Mouse (Mus musculus) neural tube, embryonic 15.5 days (tissue): ENCODE measurements around the gene Cdca8. TPM values are rescaled to one million over a fixed set of nuclear protein-coding genes. Genes with fewer than 3 reads are reported as not detected.
A peak's percentile ranks its signal among the peaks of the same experiment; 100 is the strongest.

Experiments used
- ATAC-seq: fragments of 200-750 bp; cut with Nextera tagmentation; 2 replicates; pipeline ENCODE4 v1.8.0; 2017; ENCODE audit warnings: mild to moderate bottlenecking, moderate TSS enrichment, moderate library complexity; ENCODE audit not compliant: low FRiP score
- H3K27ac ChIP-seq: fragments of 300-500 bp; sonication (generic); replicated peaks from 2 replicates; pipeline ENCODE4 v1.5.1; 2015; ENCODE audit warnings: mild to moderate bottlenecking, inconsistent platforms
- H3K27me3 ChIP-seq: fragments of 300-500 bp; sonication (generic); replicated peaks from 2 replicates; pipeline ENCODE4 v1.6.1; 2015; ENCODE audit warnings: inconsistent platforms
- H3K36me3 ChIP-seq: fragments of 300-500 bp; sonication (generic); 2 replicates; pipeline ENCODE4 v1.6.1; 2015; ENCODE audit warnings: inconsistent platforms
- H3K4me1 ChIP-seq: fragments of 300-500 bp; sonication (generic); 2 replicates; pipeline ENCODE4 v1.6.1; 2015; ENCODE audit warnings: inconsistent platforms
- H3K4me2 ChIP-seq: fragments of 300-500 bp; sonication (generic); 2 replicates; pipeline ENCODE4 v1.6.1; 2015; ENCODE audit warnings: inconsistent platforms, mild to moderate bottlenecking, moderate library complexity
- H3K4me3 ChIP-seq: fragments of 300-500 bp; sonication (generic); replicated peaks from 2 replicates; pipeline ENCODE4 v1.5.1; 2015; ENCODE audit warnings: mild to moderate bottlenecking, inconsistent platforms
- H3K9ac ChIP-seq: fragments of 300-500 bp; sonication (generic); replicated peaks from 2 replicates; pipeline ENCODE4 v1.6.1; 2015; ENCODE audit warnings: mild to moderate bottlenecking, inconsistent platforms
- H3K9me3 ChIP-seq: fragments of 300-500 bp; sonication (generic); replicated peaks from 2 replicates; pipeline ENCODE4 v1.6.1; 2016; ENCODE audit warnings: inconsistent platforms
- WGBS: fragments of 180-500 bp; shearing (Covaris S2); methylation state at CpG from one replicate; pipeline ENCODE4 v1.1.7; 2015; ENCODE audit warnings: mixed read lengths; 5-methylcytosine and 5-hydroxymethylcytosine counted together
- polyA plus RNA-seq: library from polyadenylated mRNA; unstranded; fragments of >200 nt; fragmentation: Nextera tagmentation; extraction: Ambion mirVana; gene quantifications from 2 replicates; pipeline ENCODE4 v1.2.1, GENCODE M21; 2015

Gene Cdca8
- polyA plus RNA-seq, 1 experiment from 2014 or later = 22.1 TPM

DNA sequence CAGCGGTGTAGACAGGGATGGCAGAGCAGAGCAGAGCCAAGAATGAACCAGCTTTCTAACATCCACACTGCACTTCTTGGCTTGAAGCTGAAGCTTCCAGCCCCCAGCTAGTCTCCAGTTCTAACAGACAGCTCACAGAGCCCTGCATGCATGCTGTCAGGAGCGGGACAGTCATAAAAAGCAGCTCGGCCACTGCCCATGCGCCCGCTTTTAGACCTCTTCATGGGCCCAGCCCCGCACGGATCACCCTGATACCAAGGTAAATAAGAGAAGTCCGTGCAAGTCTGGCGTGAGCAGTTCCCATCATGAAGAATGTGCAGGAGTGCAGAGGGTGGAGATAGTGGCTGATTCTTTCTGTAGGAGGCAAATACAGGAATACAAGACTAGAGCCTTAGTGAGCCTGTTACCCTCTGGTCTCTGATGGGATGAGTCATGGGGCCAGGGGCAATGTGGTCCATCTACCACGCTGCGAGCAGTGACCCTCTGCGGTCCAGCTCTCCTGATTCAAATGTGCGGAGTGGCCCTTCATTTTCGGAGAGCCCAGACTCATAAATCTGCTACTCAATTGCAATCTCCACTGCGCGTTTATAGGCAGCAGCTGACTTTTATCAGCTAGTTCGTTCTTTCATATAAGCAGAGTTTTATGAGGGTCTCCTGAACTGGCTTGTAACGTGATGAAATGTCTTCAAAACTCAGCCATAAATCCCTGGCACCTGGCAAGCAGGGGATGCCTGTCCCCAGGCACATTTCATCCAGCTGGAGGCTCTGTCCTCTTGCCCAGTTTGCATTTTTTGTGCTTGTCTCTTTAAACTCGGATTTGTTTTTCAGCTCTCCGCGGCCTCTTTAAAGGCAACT lies 11.3 kb upstream of the Cdca8 start:
- no peaks in the 10 kb centered on the region for H3K36me3 ChIP-seq
- 54% methylated on average over 21 of the region's 21 CpGs for WGBS
- no peak for ATAC-seq
- peaks cover 12% of the 10 kb centered on the region; the same call in 1 of the 2 replicates for H3K4me1 ChIP-seq
- no peak overlapping the region; the same call in 1 of the 2 replicates for H3K27ac ChIP-seq
- no peaks in the 10 kb centered on the region for H3K9me3 ChIP-seq
- no peak overlapping the region for H3K9ac ChIP-seq
- H3K27me3 ChIP-seq = no peaks in the 10 kb centered on the region
- no peak overlapping the region for H3K4me2 ChIP-seq
- no peak overlapping the region for H3K4me3 ChIP-seq

- 78% methylated on average over 3 of the region's 3 CpGs for WGBS
- Histone ChIP-seq H3K4me1 (peaks cover 12% of the 10 kb centered on the region; the same call in 1 of the 2 replicates), H3K4me3 (no peak overlapping the region), H3K36me3 (no peaks in the 10 kb centered on the region), H3K27ac (no peak overlapping the region), H3K4me2 (no peak overlapping the region), H3K9ac (no peak overlapping the region), H3K27me3 (no peaks in the 10 kb centered on the region), H3K9me3 (no peaks in the 10 kb centered on the region)
- ATAC-seq = peak; percentile 53; the same call in 1 of the 2 replicates
These were observed 10.4 kb upstream of the Cdca8 start for GRCm38 (mm10) chr4:124949488-124949887.

- H3K4me2 ChIP-seq = no peak overlapping the region
- no peaks in the 10 kb centered on the region for H3K27me3 ChIP-seq
- H3K9me3 ChIP-seq = no peaks in the 10 kb centered on the region
- no peak overlapping the region for H3K27ac ChIP-seq
- ATAC-seq = no peak
- no peaks in the 10 kb centered on the region for H3K4me1 ChIP-seq
- WGBS = 70% methylated on average over 2 of the region's 2 CpGs
- H3K36me3 ChIP-seq = peaks cover 26% of the 10 kb centered on the region
- no peak overlapping the region for H3K4me3 ChIP-seq
- H3K9ac ChIP-seq = no peak overlapping the region
These were observed 5.8 kb upstream of the Cdca8 start for GRCm38 (mm10) chr4:124944961-124945360.

GRCm38 (mm10) chr4:124943781-124944180 lies 4.7 kb upstream of the Cdca8 start:
- WGBS = 95% methylated on average over 5 of the region's 5 CpGs
- H3K4me1 ChIP-seq = no peaks in the 10 kb centered on the region
- H3K27me3 ChIP-seq = no peaks in the 10 kb centered on the region
- peaks cover 35% of the 10 kb centered on the region for H3K36me3 ChIP-seq
- H3K27ac ChIP-seq = no peak overlapping the region
- no peak overlapping the region for H3K9ac ChIP-seq
- H3K4me3 ChIP-seq = no peak overlapping the region
- ATAC-seq = no peak
- H3K4me2 ChIP-seq = no peak overlapping the region
- no peaks in the 10 kb centered on the region for H3K9me3 ChIP-seq

GRCm38 (mm10) chr4:124943022-124943421 lies 3.9 kb upstream of the Cdca8 start:
- no peak for ATAC-seq
- no peak overlapping the region for H3K9ac ChIP-seq
- peaks cover 5% of the 10 kb centered on the region for H3K4me1 ChIP-seq
- no peaks in the 10 kb centered on the region for H3K27me3 ChIP-seq
- no peak overlapping the region for H3K4me3 ChIP-seq
- H3K4me2 ChIP-seq = no peak overlapping the region
- WGBS = 10% methylated on average over 4 of the region's 4 CpGs
- H3K36me3 ChIP-seq = peaks cover 39% of the 10 kb centered on the region
- no peaks in the 10 kb centered on the region for H3K9me3 ChIP-seq
- H3K27ac ChIP-seq = no peak overlapping the region

DNA sequence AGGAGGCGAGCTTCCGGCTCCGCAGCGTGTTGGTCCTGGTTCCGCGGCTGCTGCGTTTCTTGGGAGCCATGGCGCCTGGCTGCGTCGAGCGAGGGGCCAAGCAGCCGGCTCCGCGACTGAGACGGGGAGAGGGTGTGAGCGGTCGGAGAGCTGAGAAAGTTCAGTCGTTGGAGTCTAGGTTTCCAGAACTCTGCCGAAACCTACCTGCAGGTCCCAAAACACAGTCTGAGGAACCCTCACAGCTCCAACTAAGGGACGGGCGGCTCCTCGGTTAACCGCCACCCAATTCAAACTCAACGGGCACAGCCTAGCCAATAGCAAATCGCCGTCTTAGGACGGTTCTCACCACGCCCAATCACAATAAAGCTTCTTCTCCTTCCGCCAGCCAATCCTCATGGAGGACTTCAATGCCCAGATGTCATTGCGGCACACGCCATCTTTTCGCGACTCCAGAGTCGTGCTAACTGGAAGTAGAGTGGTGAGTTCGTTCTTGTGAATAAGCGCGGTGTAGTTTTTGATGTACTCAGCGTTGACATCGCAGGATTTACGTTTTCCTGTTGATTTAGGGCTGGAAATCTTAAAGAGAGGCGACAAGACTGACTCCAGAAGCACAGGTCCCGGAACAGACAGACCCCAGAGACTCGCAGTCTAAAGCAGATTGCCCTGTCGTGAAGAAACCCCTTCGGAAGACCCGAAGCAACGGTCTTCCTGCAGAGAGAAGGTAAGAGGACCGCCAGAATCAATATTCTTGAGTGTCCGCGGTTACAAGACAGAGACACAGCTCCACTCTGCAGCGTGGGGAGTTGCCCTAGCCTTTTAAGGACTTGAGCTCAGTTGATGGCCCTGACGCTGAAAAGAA lies 2.3 kb downstream of the Cdca8 start, which contains the start of gene 9930104L06Rik:
9930104L06Rik (plus strand) TSS at position 436 of the 859 bp plus-strand sequence.
- Histone ChIP-seq H3K4me1 (peaks cover 25% of the 10 kb centered on the region), H3K27ac (0 out of 2 replicates have a peak within 1 kb of the TSS, but pooled peaks have one; percentile 39), H3K9ac (peak within 1 kb of the TSS; percentile 70), H3K36me3 (peaks cover 28% of the 10 kb centered on the region), H3K4me3 (peak within 1 kb of the TSS; percentile 69), H3K27me3 (no peaks in the 10 kb centered on the region), H3K9me3 (no peaks in the 10 kb centered on the region), H3K4me2 (peak within 1 kb of the TSS; percentile 93)
- peak; percentile 99 for ATAC-seq
- WGBS = under 1% methylated on average over 52 of the region's 52 CpGs

DNA sequence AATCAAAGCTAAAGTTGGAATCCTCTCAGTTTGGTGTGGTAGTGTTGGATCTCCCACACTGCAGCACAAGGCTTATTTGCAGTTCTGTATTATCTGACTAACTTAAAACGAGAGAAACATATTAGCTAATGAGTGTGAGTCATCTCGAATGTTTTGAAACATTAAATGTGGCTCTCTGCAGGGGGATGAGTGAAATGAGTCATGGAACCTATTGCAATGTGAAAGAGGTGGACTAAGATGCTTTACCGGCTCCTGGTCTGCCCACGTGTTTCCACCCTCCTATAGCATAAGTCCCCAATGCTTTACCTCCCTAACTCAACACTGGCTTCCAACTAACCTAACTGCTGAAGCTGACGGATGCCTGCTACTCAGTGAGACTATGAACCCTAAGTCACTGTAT lies 11.0 kb downstream of the Cdca8 start:
- Histone ChIP-seq H3K9ac (no peak overlapping the region), H3K36me3 (no peaks in the 10 kb centered on the region), H3K27ac (no peak overlapping the region), H3K9me3 (no peaks in the 10 kb centered on the region), H3K4me2 (no peak overlapping the region), H3K27me3 (no peaks in the 10 kb centered on the region), H3K4me3 (no peak overlapping the region), H3K4me1 (no peaks in the 10 kb centered on the region)
- WGBS = 92% methylated on average over 5 of the region's 5 CpGs
- no peak for ATAC-seq

- no peaks in the 10 kb centered on the region for H3K36me3 ChIP-seq
- no peaks in the 10 kb centered on the region for H3K9me3 ChIP-seq
- peak overlapping the region; percentile 23 for H3K27ac ChIP-seq
- peak overlapping the region; percentile 11; the same call in 1 of the 2 replicates for H3K9ac ChIP-seq
- peak overlapping the region; percentile 53 for H3K4me2 ChIP-seq
- H3K4me1 ChIP-seq = peaks cover 14% of the 10 kb centered on the region
- H3K27me3 ChIP-seq = no peaks in the 10 kb centered on the region; the same call in 1 of the 2 replicates
- peak overlapping the region; percentile 17 for H3K4me3 ChIP-seq
- 10% methylated on average over 21 of the region's 21 CpGs for WGBS
- peak; percentile 71 for ATAC-seq
These were observed 32.9 kb downstream of the Cdca8 start for GRCm38 (mm10) chr4:124905971-124906822.

- Histone ChIP-seq H3K27ac (no peak overlapping the region), H3K4me1 (peaks cover 14% of the 10 kb centered on the region), H3K9me3 (no peaks in the 10 kb centered on the region), H3K4me3 (no peak overlapping the region), H3K4me2 (no peak overlapping the region), H3K27me3 (no peaks in the 10 kb centered on the region; the same call in 1 of the 2 replicates), H3K36me3 (no peaks in the 10 kb centered on the region), H3K9ac (no peak overlapping the region)
- no peak for ATAC-seq
- WGBS = 65% methylated on average over 4 of the region's 4 CpGs
These were observed 33.7 kb downstream of the Cdca8 start for GRCm38 (mm10) chr4:124905417-124905816.

- peaks cover 16% of the 10 kb centered on the region for H3K27me3 ChIP-seq
- H3K4me2 ChIP-seq = no peak overlapping the region
- no peaks in the 10 kb centered on the region for H3K9me3 ChIP-seq
- WGBS = 71% methylated on average over 5 of the region's 5 CpGs
- no peak overlapping the region for H3K27ac ChIP-seq
- peaks cover 1% of the 10 kb centered on the region; the same call in 1 of the 2 replicates for H3K4me1 ChIP-seq
- no peak for ATAC-seq
- no peak overlapping the region for H3K4me3 ChIP-seq
- no peaks in the 10 kb centered on the region for H3K36me3 ChIP-seq
- H3K9ac ChIP-seq = no peak overlapping the region
These were observed 39.2 kb downstream of the Cdca8 start for GRCm38 (mm10) chr4:124899906-124900305.

GRCm38 (mm10) chr4:124898428-124898827 lies 40.7 kb downstream of the Cdca8 start:
- peaks cover 22% of the 10 kb centered on the region for H3K27me3 ChIP-seq
- no peak overlapping the region for H3K27ac ChIP-seq
- H3K9me3 ChIP-seq = no peaks in the 10 kb centered on the region
- no peaks in the 10 kb centered on the region for H3K36me3 ChIP-seq
- H3K4me2 ChIP-seq = no peak overlapping the region
- no peak overlapping the region for H3K9ac ChIP-seq
- 21% methylated on average over 10 of the region's 10 CpGs for WGBS
- H3K4me3 ChIP-seq = no peak overlapping the region
- H3K4me1 ChIP-seq = peaks cover 14% of the 10 kb centered on the region
- ATAC-seq = no peak
